ENCODE assay signal across 8 mouse cellular contexts in genomic region chr12:3307587-3307986, GRCm38 (mm10). TPM values are rescaled to one million over a fixed set of nuclear protein-coding genes. Genes with fewer than 3 reads are reported as not detected.
DNase-seq lines count a peak whose midpoint lies in the region; ATAC-seq and TF ChIP-seq lines count a peak whose summit lies in the region.

No protein-coding gene starts in this region.

- H3K4me2 ChIP-seq in heart, embryonic 13.5 days = peak overlapping the region; percentile 90
- H3K4me2 ChIP-seq in hindbrain, embryonic 11.5 days (replicated peaks; ENCODE audit: low read depth, low read length) = peak overlapping the region; percentile 51

- in situ Hi-C loops in ES-E14 (cut with MboI; ENCODE audit: low sequenced_read_pairs in 2 of 2, unreplicated experiment in 2 of 2) = no loop called here

- WGBS in heart, embryonic 13.5 days = 24% methylated on average over 6 of the region's 6 CpGs
- 57% methylated on average over 6 of the region's 6 CpGs for WGBS in hindbrain, embryonic 11.5 days
- 64% methylated on average over 6 of the region's 6 CpGs for WGBS in midbrain, embryonic 10.5 days

- no peaks in the 10 kb centered on the region for H3K27me3 ChIP-seq in heart, embryonic 13.5 days (replicated peaks)
- H3K27me3 ChIP-seq in hindbrain, embryonic 11.5 days (ENCODE audit: control insufficient read depth, insufficient read depth, low read length) = no peaks in the 10 kb centered on the region
- H3K27me3 ChIP-seq in midbrain, embryonic 10.5 days (ENCODE audit: low read depth, poor library complexity, severe bottlenecking) = no peaks in the 10 kb centered on the region

- H3K4me3 ChIP-seq in heart, embryonic 13.5 days = peak overlapping the region; percentile 97
- H3K4me3 ChIP-seq in ES-E14 (ENCODE audit: insufficient read depth in 1 of 2, low read depth in 1 of 2, low read length in 2 of 2, poor library complexity in 1 of 2, severe bottlenecking in 1 of 2) = peak overlapping the region; percentile 29; a peak in 3 of 4 replicates
- H3K4me3 ChIP-seq in hindbrain, embryonic 11.5 days (ENCODE audit: low read depth, low read length) = peak overlapping the region; percentile 84
- peak overlapping the region; percentile 84 for H3K4me3 ChIP-seq in midbrain, embryonic 10.5 days

- peaks cover 37% of the 10 kb centered on the region for H3K4me1 ChIP-seq in heart, embryonic 13.5 days
- H3K4me1 ChIP-seq in ES-E14 (ENCODE audit: control insufficient read depth in 2 of 2, insufficient read depth in 2 of 2, low read length in 2 of 2, poor library complexity in 1 of 2) = peaks cover 4 to 7% of the 10 kb centered on the region in 2 experiments; a peak in 3 of 4 replicates
- H3K4me1 ChIP-seq in hindbrain, embryonic 11.5 days (replicated peaks; ENCODE audit: control insufficient read depth, insufficient read depth, low read length) = no peaks in the 10 kb centered on the region
- peaks cover 21% of the 10 kb centered on the region for H3K4me1 ChIP-seq in midbrain, embryonic 10.5 days

- DNase-seq in heart, adult 18-20 months = no peak
- DNase-seq in ES-E14 (ENCODE audit: low read depth, low spot score) = no peak
- peak; percentile 3 for DNase-seq in hindbrain, embryonic 11.5 days (ENCODE audit: low spot score)
- DNase-seq in midbrain, embryonic 10.5 days (ENCODE audit: low spot score) = no peak
- no peak for DNase-seq in left cerebral cortex, adult 11 months (ENCODE audit: low spot score)
- no peak for DNase-seq in thymus, adult 18-20 months
- DNase-seq in right cerebral cortex, postnatal 14 days = no peak

- H3K27ac ChIP-seq in heart, embryonic 13.5 days (replicated peaks) = no peak overlapping the region
- no peak overlapping the region for H3K27ac ChIP-seq in ES-E14 (ENCODE audit: insufficient read depth, low read depth, low read length, poor library complexity, severe bottlenecking)
- no peak overlapping the region for H3K27ac ChIP-seq in hindbrain, embryonic 11.5 days (ENCODE audit: low read depth, low read length)
- no peak overlapping the region for H3K27ac ChIP-seq in midbrain, embryonic 10.5 days (replicated peaks)

- no peak for ATAC-seq in heart, embryonic 13.5 days (ENCODE audit: extremely low read depth, insufficient number of reproducible peaks, low FRiP score, low TSS enrichment)
- no peak for ATAC-seq in hindbrain, embryonic 11.5 days (ENCODE audit: low FRiP score)

- no peaks in the 10 kb centered on the region for H3K36me3 ChIP-seq in heart, embryonic 13.5 days
- H3K36me3 ChIP-seq in ES-E14 (ENCODE audit: control insufficient read depth, insufficient read depth, low read length, poor library complexity, severe bottlenecking) = no peaks in the 10 kb centered on the region
- no peaks in the 10 kb centered on the region for H3K36me3 ChIP-seq in hindbrain, embryonic 11.5 days (ENCODE audit: control insufficient read depth, insufficient read depth, low read length)
- H3K36me3 ChIP-seq in midbrain, embryonic 10.5 days = peaks cover 35% of the 10 kb centered on the region

- H3K9me3 ChIP-seq in heart, embryonic 13.5 days = no peaks in the 10 kb centered on the region
- H3K9me3 ChIP-seq in ES-E14 (ENCODE audit: control insufficient read depth, insufficient read depth, low read depth, low read length) = no peaks in the 10 kb centered on the region
- H3K9me3 ChIP-seq in hindbrain, embryonic 11.5 days (ENCODE audit: control insufficient read depth, low read length) = no peaks in the 10 kb centered on the region; the same call in 1 of the 2 replicates
- H3K9me3 ChIP-seq in midbrain, embryonic 10.5 days (replicated peaks) = peaks cover 34% of the 10 kb centered on the region; the same call in 1 of the 2 replicates

- peak overlapping the region; percentile 96 for H3K9ac ChIP-seq in heart, embryonic 13.5 days
- H3K9ac ChIP-seq in ES-E14 (ENCODE audit: insufficient read depth, low read depth, low read length, poor library complexity, severe bottlenecking) = peak overlapping the region; percentile 49; the same call in 1 of the 2 replicates
- H3K9ac ChIP-seq in hindbrain, embryonic 11.5 days (ENCODE audit: low read depth, low read length) = peak overlapping the region; percentile 12; the same call in 1 of the 2 replicates

TF ChIP-seq in ES-E14, 5 proteins besides CTCF, POLR2A, EP300 and RAD21:
- TF ChIP-seq HCFC1 (IDR thresholded peaks at IDR 0.05; ENCODE audit: borderline replicate concordance, insufficient read depth, low read length) (no peak), CHD2 (IDR thresholded peaks at IDR 0.05; ENCODE audit: low read depth, low read length) (no peak), ZC3H11A (IDR thresholded peaks at IDR 0.05; ENCODE audit: borderline replicate concordance, low read depth, low read length) (no peak), ZNF384 (IDR thresholded peaks at IDR 0.05; ENCODE audit: low read depth, low read length) (no peak), MAFK (IDR thresholded peaks at IDR 0.05; ENCODE audit: insufficient read depth, low read depth, low read length) (no peak)

RNA-seq across cellular contexts. Expression of gene Rab10, which starts 2.2 kb away (rescaled TPM):
- 59.8 and 60.8 TPM in 2 replicates for polyA plus RNA-seq in heart, embryonic 13.5 days (2015; fragmentation: Nextera tagmentation; extraction: Ambion mirVana)
- 100 to 1,000 TPM; 124 to 126 TPM for total RNA-seq in heart, adult 18-20 months (2021)
- 65.4 and 73.5 TPM in 2 replicates for total RNA-seq in ES-E14 (2012; rRNA removed)
- polyA plus RNA-seq in hindbrain, embryonic 11.5 days (2014; fragmentation: Nextera tagmentation; extraction: Ambion mirVana) = 120 and 127 TPM in 2 replicates
- 83.2 and 86.2 TPM in 2 replicates for polyA plus RNA-seq in midbrain, embryonic 10.5 days (2016; fragmentation: Nextera tagmentation; extraction: Ambion mirVana)

RNA-seq across cellular contexts. Expression of gene Kif3c, which starts 57.3 kb away (rescaled TPM):
- polyA plus RNA-seq in heart, embryonic 13.5 days (2015; fragmentation: Nextera tagmentation; extraction: Ambion mirVana) = 5.4 and 5.6 TPM in 2 replicates
- total RNA-seq in heart, adult 18-20 months (2021) = 1 to 10 TPM; 5.4 to 6.4 TPM
- 6.8 and 8.8 TPM in 2 replicates for total RNA-seq in ES-E14 (2012; rRNA removed)
- 23.4 and 28.3 TPM in 2 replicates for polyA plus RNA-seq in hindbrain, embryonic 11.5 days (2014; fragmentation: Nextera tagmentation; extraction: Ambion mirVana)
- 19.9 and 28.5 TPM in 2 replicates for polyA plus RNA-seq in midbrain, embryonic 10.5 days (2016; fragmentation: Nextera tagmentation; extraction: Ambion mirVana)

Comparison
In these comparisons a context has a peak if more than half of its experiments do, and no peak if none do; other contexts are left out.
1. H3K4me3 ChIP-seq: peak in every context shown above with its lines; median percentile 97 in heart, embryonic 13.5 days; 84 in hindbrain, embryonic 11.5 days; 84 in midbrain, embryonic 10.5 days; 29 in ES-E14.
2. H3K9ac ChIP-seq: peak in every context shown above with its lines; median percentile 96 in heart, embryonic 13.5 days; 49 in ES-E14; 12 in hindbrain, embryonic 11.5 days.